Mouse (Mus musculus) embryonic fibroblast, embryonic 13.5 days (primary cell): ENCODE results near the gene Ttc3.

Source experiments
- CTCF ChIP-seq: IDR thresholded peaks from 2 replicates; pipeline ENCODE4 v1.5.1; 2011; ENCODE audit warnings: mild to moderate bottlenecking, control low read depth, low read length, moderate library complexity, borderline replicate concordance; ENCODE audit not compliant: insufficient read depth
- POLR2A ChIP-seq: IDR thresholded peaks from 2 replicates; pipeline ENCODE4 v1.6.1; 2011; ENCODE audit warnings: low read depth, mild to moderate bottlenecking, control low read depth, low read length, moderate library complexity

GRCm38 (mm10) chr16:94349588-94350286 lies 20.7 kb upstream of the Ttc3 start:
- TF ChIP-seq POLR2A (no peak), CTCF (no peak)
